Mouse (Mus musculus) limb, embryonic 12.5 days (tissue): ENCODE results near the gene Hoxa13. TPM values are rescaled to one million over a fixed set of nuclear protein-coding genes. Genes with fewer than 3 reads are reported as not detected.

ENCODE experiments used
- ATAC-seq: fragments of 200-750 bp; cut with Nextera tagmentation; 2 replicates; pipeline ENCODE4 v1.8.0; 2017; ENCODE audit warnings: low read depth, moderate TSS enrichment; ENCODE audit not compliant: insufficient number of reproducible peaks, insufficient read depth, low FRiP score, low TSS enrichment
- H3K27ac ChIP-seq: fragments of 300-500 bp; sonication (generic); 2 replicates; pipeline ENCODE4 v1.5.1; 2016; ENCODE audit warnings: mild to moderate bottlenecking, moderate library complexity
- H3K27me3 ChIP-seq: fragments of 300-500 bp; sonication (generic); 2 replicates; pipeline ENCODE4 v1.6.1; 2016; ENCODE audit warnings: mild to moderate bottlenecking, moderate library complexity
- H3K36me3 ChIP-seq: fragments of 300-500 bp; sonication (generic); 2 replicates; pipeline ENCODE4 v1.6.1; 2016; ENCODE audit warnings: mild to moderate bottlenecking, moderate library complexity
- H3K4me1 ChIP-seq: fragments of 300-500 bp; sonication (generic); replicated peaks from 2 replicates; pipeline ENCODE4 v1.6.1; 2016
- H3K4me2 ChIP-seq: fragments of 300-500 bp; sonication (generic); 2 replicates; pipeline ENCODE4 v1.6.1; 2016; ENCODE audit warnings: mild to moderate bottlenecking, moderate library complexity
- H3K4me3 ChIP-seq: fragments of 300-500 bp; sonication (generic); replicated peaks from 2 replicates; pipeline ENCODE4 v1.5.1; 2016; ENCODE audit warnings: mild to moderate bottlenecking
- H3K9ac ChIP-seq: fragments of 300-500 bp; sonication (generic); replicated peaks from 2 replicates; pipeline ENCODE4 v1.6.1; 2016; ENCODE audit warnings: mild to moderate bottlenecking, moderate library complexity
- H3K9me3 ChIP-seq: fragments of 300-500 bp; sonication (generic); 2 replicates; pipeline ENCODE4 v1.6.1; 2016; ENCODE audit warnings: mild to moderate bottlenecking, moderate library complexity
- WGBS: fragments of 180-500 bp; shearing (Covaris S2); methylation state at CpG from one replicate; pipeline ENCODE4 v1.1.7; 2016; 5-methylcytosine and 5-hydroxymethylcytosine counted together
- polyA plus RNA-seq: library from polyadenylated mRNA; unstranded; fragments of >200 nt; fragmentation: Nextera tagmentation; extraction: Ambion mirVana; gene quantifications from 2 replicates; pipeline ENCODE4 v1.2.1, GENCODE M21; 2016

The Hoxa13 gene
- polyA plus RNA-seq, 1 experiment from 2014 or later = 34.1 TPM

GRCm38 (mm10) chr6:52261751-52262462, 1.2 kb upstream of the Hoxa13 start:
- Histone ChIP-seq H3K27ac (peak overlapping the region; percentile 98), H3K9me3 (no peaks in the 10 kb centered on the region), H3K4me3 (peak overlapping the region; percentile 99), H3K4me2 (peak overlapping the region; percentile 96), H3K36me3 (peaks cover 3% of the 10 kb centered on the region; the same call in 1 of the 2 replicates), H3K27me3 (peaks cover 59% of the 10 kb centered on the region), H3K4me1 (peaks cover 26% of the 10 kb centered on the region), H3K9ac (peak overlapping the region; percentile 99)
- ATAC-seq = no peak
- WGBS = 2% methylated on average over 9 of the region's 9 CpGs

GRCm38 (mm10) chr6:52259811-52260261, 844 bp downstream of the Hoxa13 start:
- Histone ChIP-seq H3K4me1 (peaks cover 14% of the 10 kb centered on the region; the same call in 1 of the 2 replicates), H3K27me3 (peaks cover 53% of the 10 kb centered on the region), H3K4me3 (peak overlapping the region; percentile 99), H3K27ac (peak overlapping the region; percentile 98), H3K9ac (peak overlapping the region; percentile 99), H3K9me3 (no peaks in the 10 kb centered on the region), H3K4me2 (peak overlapping the region; percentile 96), H3K36me3 (peaks cover 3% of the 10 kb centered on the region; the same call in 1 of the 2 replicates)
- under 1% methylated on average over 39 of the region's 39 CpGs for WGBS
- ATAC-seq = no peak

GRCm38 (mm10) chr6:52259081-52259790, 1.4 kb downstream of the Hoxa13 start:
- H3K4me3 ChIP-seq = peak overlapping the region; percentile 99

GRCm38 (mm10) chr6:52256956-52257355, 3.7 kb downstream of the Hoxa13 start:
- Histone ChIP-seq H3K27me3 (peaks cover 36% of the 10 kb centered on the region), H3K9ac (peak overlapping the region; percentile 68), H3K4me3 (peak overlapping the region; percentile 99), H3K36me3 (peaks cover 17% of the 10 kb centered on the region; the same call in 1 of the 2 replicates), H3K4me2 (peak overlapping the region; percentile 96), H3K27ac (peak overlapping the region; percentile 46; the same call in 1 of the 2 replicates), H3K9me3 (no peaks in the 10 kb centered on the region), H3K4me1 (peaks cover 25% of the 10 kb centered on the region)
- WGBS = 0% methylated on average over 6 of the region's 6 CpGs
- ATAC-seq = no peak

More at GRCm38 (mm10) chr6:52259081-52259790, 1.4 kb downstream of the Hoxa13 start:
- Histone ChIP-seq H3K36me3 (peaks cover 3% of the 10 kb centered on the region; the same call in 1 of the 2 replicates), H3K4me1 (peaks cover 14% of the 10 kb centered on the region; the same call in 1 of the 2 replicates), H3K9ac (peak overlapping the region; percentile 99), H3K27ac (peak overlapping the region; percentile 98), H3K27me3 (peaks cover 47% of the 10 kb centered on the region), H3K4me2 (peak overlapping the region; percentile 96), H3K9me3 (no peaks in the 10 kb centered on the region)
- under 1% methylated on average over 24 of the region's 25 CpGs for WGBS
- ATAC-seq = no peak

GRCm38 (mm10) chr6:52253511-52254500, 6.9 kb downstream of the Hoxa13 start:
- peak overlapping the region; percentile 96 for H3K4me2 ChIP-seq
- H3K4me1 ChIP-seq = peaks cover 32% of the 10 kb centered on the region
- H3K27ac ChIP-seq = peak overlapping the region; percentile 98
- WGBS = under 1% methylated on average over 59 of the region's 59 CpGs
- peaks cover 34% of the 10 kb centered on the region for H3K27me3 ChIP-seq
- H3K9me3 ChIP-seq = no peaks in the 10 kb centered on the region
- peaks cover 36% of the 10 kb centered on the region for H3K36me3 ChIP-seq
- peak overlapping the region; percentile 100 for H3K9ac ChIP-seq
- no peak for ATAC-seq
- peak overlapping the region; percentile 99 for H3K4me3 ChIP-seq

- H3K4me3 ChIP-seq = peak overlapping the region; percentile 99
- H3K9me3 ChIP-seq = no peaks in the 10 kb centered on the region
- no peak; the same call in 1 of the 2 replicates for ATAC-seq
- H3K27ac ChIP-seq = peak overlapping the region; percentile 98
- peak overlapping the region; percentile 100 for H3K9ac ChIP-seq
- WGBS = 2% methylated on average over 35 of the region's 35 CpGs
- peaks cover 32% of the 10 kb centered on the region for H3K36me3 ChIP-seq
- peak overlapping the region; percentile 96 for H3K4me2 ChIP-seq
- peaks cover 35% of the 10 kb centered on the region for H3K4me1 ChIP-seq
- H3K27me3 ChIP-seq = peaks cover 37% of the 10 kb centered on the region
These were observed 7.8 kb downstream of the Hoxa13 start for GRCm38 (mm10) chr6:52252775-52253376.

GRCm38 (mm10) chr6:52252016-52252774, 8.5 kb downstream of the Hoxa13 start:
- Histone ChIP-seq H3K27me3 (peaks cover 39% of the 10 kb centered on the region), H3K9me3 (no peaks in the 10 kb centered on the region), H3K27ac (peak overlapping the region; percentile 98)

GRCm38 (mm10) chr6:52251177-52251879, 9.4 kb downstream of the Hoxa13 start:
- whole genome bisulfite sequencing = 5% methylated on average over 7 of the region's 7 CpGs
- peaks cover 36% of the 10 kb centered on the region for H3K27me3 ChIP-seq
- H3K9me3 ChIP-seq = no peaks in the 10 kb centered on the region
- ATAC-seq = no peak
- peak overlapping the region; percentile 100 for H3K9ac ChIP-seq
- peak overlapping the region; percentile 99 for H3K4me3 ChIP-seq
- H3K27ac ChIP-seq = peak overlapping the region; percentile 98
- peaks cover 32% of the 10 kb centered on the region for H3K36me3 ChIP-seq
- H3K4me2 ChIP-seq = peak overlapping the region; percentile 96
- peaks cover 35% of the 10 kb centered on the region for H3K4me1 ChIP-seq

More at GRCm38 (mm10) chr6:52252016-52252774, 8.5 kb downstream of the Hoxa13 start:
- WGBS = 3% methylated on average over 24 of the region's 24 CpGs
- Histone ChIP-seq H3K4me2 (peak overlapping the region; percentile 96), H3K4me3 (peak overlapping the region; percentile 99), H3K4me1 (peaks cover 35% of the 10 kb centered on the region), H3K36me3 (peaks cover 32% of the 10 kb centered on the region), H3K9ac (peak overlapping the region; percentile 100)
- ATAC-seq = no peak

GRCm38 (mm10) chr6:52249826-52250225, 10.9 kb downstream of the Hoxa13 start:
- Histone ChIP-seq H3K9ac (peak overlapping the region; percentile 100), H3K9me3 (no peaks in the 10 kb centered on the region), H3K4me1 (peaks cover 35% of the 10 kb centered on the region), H3K4me3 (peak overlapping the region; percentile 99), H3K27ac (peak overlapping the region; percentile 98), H3K36me3 (peaks cover 32% of the 10 kb centered on the region), H3K4me2 (peak overlapping the region; percentile 96), H3K27me3 (peaks cover 35% of the 10 kb centered on the region)
- 12% methylated on average over 4 of the region's 4 CpGs for WGBS
- ATAC-seq = no peak
